Mouse (Mus musculus) midbrain, embryonic 10.5 days (tissue): ENCODE measurements around the gene Arid1b. TPM values are rescaled to one million over a fixed set of nuclear protein-coding genes. Genes with fewer than 3 reads are reported as not detected.
A peak's percentile ranks its signal among the peaks of the same experiment; 100 is the strongest.

Source experiments
- DNase-seq: peaks from one replicate; pipeline ENCODE4 v3.0.0-alpha.2; 2017; ENCODE audit warnings: low spot score
- H3K27ac ChIP-seq: fragments of 300-500 bp; sonication (generic); replicated peaks from 2 replicates; pipeline ENCODE4 v1.5.1; 2016; ENCODE audit warnings: mild to moderate bottlenecking
- H3K27me3 ChIP-seq: fragments of 300-500 bp; sonication (generic); 2 replicates; pipeline ENCODE4 v1.6.1; 2016; ENCODE audit warnings: low read depth, mild to moderate bottlenecking; ENCODE audit not compliant: poor library complexity, severe bottlenecking
- H3K36me3 ChIP-seq: fragments of 300-500 bp; sonication (generic); 2 replicates; pipeline ENCODE4 v1.6.1; 2016; ENCODE audit warnings: mild to moderate bottlenecking, moderate library complexity
- H3K4me1 ChIP-seq: fragments of 300-500 bp; sonication (generic); 2 replicates; pipeline ENCODE4 v1.6.1; 2016
- H3K4me3 ChIP-seq: fragments of 300-500 bp; sonication (generic); 2 replicates; pipeline ENCODE4 v1.5.1; 2016; ENCODE audit warnings: mild to moderate bottlenecking, moderate library complexity
- H3K9me3 ChIP-seq: fragments of 300-500 bp; sonication (generic); replicated peaks from 2 replicates; pipeline ENCODE4 v1.6.1; 2016; ENCODE audit warnings: mild to moderate bottlenecking
- WGBS: fragments of 180-500 bp; shearing (Covaris S2); methylation state at CpG from one replicate; pipeline ENCODE4 v1.1.7; 2016; 5-methylcytosine and 5-hydroxymethylcytosine counted together
- polyA plus RNA-seq: library from polyadenylated mRNA; unstranded; fragments of >200 nt; fragmentation: Nextera tagmentation; extraction: Ambion mirVana; gene quantifications from 2 replicates; pipeline ENCODE4 v1.2.1, GENCODE M21; 2016

The Arid1b gene
- polyA plus RNA-seq: 8.9 and 10.8 TPM in 2 replicates

DNA sequence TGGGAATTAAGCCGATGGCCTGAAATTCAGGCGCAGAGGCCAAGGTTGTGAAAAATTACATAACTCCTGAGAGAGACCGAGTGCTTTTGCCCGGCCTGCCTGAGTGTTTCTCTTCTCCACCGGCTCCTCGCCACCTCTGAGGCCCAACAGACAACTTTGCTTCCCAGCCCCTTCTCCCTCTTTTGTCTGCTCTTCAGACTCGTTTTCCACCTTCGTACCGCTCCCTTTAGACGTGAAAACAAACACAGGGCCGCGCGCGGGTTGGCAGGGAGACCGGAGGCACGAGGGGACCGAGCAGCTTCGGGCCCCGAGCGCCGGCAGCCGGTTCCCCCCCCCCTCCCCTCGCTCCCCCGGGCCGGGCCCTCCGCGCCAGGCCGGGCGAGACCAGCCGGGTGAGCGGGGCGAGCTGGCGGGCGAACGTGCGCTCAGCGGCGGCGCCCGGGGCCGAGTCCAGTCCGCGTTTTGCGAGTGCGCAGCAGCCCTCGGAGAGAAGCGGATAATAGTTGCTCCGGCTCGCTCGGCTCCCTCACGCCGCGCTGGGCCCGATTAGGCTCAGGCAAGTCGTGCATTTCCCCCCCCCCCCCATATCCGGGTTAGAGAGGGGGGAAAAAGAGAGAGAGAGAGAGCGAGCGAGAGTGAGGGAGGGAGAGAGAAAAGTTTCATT is at the start of gene Arid1b:
Arid1b (plus strand) TSS at position 493 of the 664 bp plus-strand sequence.
- peaks cover 64% of the 10 kb centered on the region for H3K4me1 ChIP-seq
- under 1% methylated on average over 56 of the region's 58 CpGs for WGBS
- H3K9me3 ChIP-seq: no peaks in the 10 kb centered on the region
- DNase-seq: peak; percentile 93
- H3K27me3 ChIP-seq: peaks cover 14% of the 10 kb centered on the region
- H3K27ac ChIP-seq: peak within 1 kb of the TSS; percentile 100
- H3K4me3 ChIP-seq: peak within 1 kb of the TSS; percentile 98
- no peaks in the 10 kb centered on the region for H3K36me3 ChIP-seq

DNA sequence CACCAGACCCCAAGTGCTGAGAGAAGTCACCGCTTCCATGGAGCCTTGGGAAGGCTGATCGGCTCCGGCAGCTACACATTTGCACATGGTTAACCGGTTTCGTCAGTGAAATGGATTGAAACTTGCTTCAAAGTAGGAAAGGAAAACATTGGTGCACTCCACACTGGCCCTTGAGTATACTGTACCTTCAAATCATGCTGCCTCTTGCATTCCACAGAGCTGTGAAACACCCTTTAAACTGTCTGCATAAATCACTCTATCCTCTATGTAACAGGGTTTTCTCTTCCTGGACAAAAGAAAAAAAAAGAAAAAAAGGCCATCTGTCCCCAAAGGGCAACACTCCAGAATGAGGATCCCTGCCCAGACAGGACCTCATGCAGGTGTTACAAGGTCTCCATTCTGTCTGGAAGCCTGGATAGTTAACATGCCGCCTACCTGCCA is 48.8 kb upstream of the Arid1b start:
- peaks cover 34% of the 10 kb centered on the region for H3K4me1 ChIP-seq
- H3K36me3 ChIP-seq: no peaks in the 10 kb centered on the region
- H3K9me3 ChIP-seq: no peaks in the 10 kb centered on the region
- no peak for DNase-seq
- H3K4me3 ChIP-seq: no peak overlapping the region
- 67% methylated on average over 6 of the region's 6 CpGs for WGBS
- H3K27me3 ChIP-seq: peaks cover 31% of the 10 kb centered on the region
- no peak overlapping the region for H3K27ac ChIP-seq

DNA sequence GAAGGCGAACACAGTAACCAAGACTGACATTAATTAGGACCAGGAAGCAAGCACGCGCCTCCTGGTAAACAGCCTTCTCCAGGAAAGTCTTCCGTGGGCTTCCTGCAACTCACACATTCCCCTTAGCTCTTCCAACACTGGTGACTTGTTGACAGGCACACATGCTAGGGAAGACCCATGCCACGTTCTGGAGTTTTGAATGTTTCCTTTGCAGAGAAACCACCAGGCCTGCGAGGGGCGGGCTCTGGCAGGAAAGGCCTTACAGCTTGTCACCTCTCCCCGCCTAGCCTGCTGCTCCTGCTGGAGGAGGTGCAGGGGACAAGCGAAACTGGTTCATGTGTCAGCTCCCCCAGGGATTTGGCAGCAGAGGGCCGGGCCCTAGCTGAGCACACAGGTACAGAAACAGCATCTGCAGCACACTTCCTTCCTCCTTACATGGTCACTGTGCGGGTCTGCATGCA is 48.2 kb upstream of the Arid1b start:
- Histone ChIP-seq H3K27ac (no peak overlapping the region), H3K4me3 (no peak overlapping the region; the same call in 1 of the 2 replicates), H3K36me3 (no peaks in the 10 kb centered on the region), H3K27me3 (peaks cover 31% of the 10 kb centered on the region), H3K9me3 (no peaks in the 10 kb centered on the region), H3K4me1 (peaks cover 28% of the 10 kb centered on the region)
- DNase-seq: peak; percentile 39
- 27% methylated on average over 11 of the region's 11 CpGs for WGBS

GRCm38 (mm10) chr17:4946421-4946974 is 47.6 kb upstream of the Arid1b start:
- peaks cover 22% of the 10 kb centered on the region for H3K4me1 ChIP-seq
- H3K4me3 ChIP-seq: no peak overlapping the region; the same call in 1 of the 2 replicates
- H3K27ac ChIP-seq: peak overlapping the region; percentile 35; the same call in 1 of the 2 replicates
- no peaks in the 10 kb centered on the region for H3K36me3 ChIP-seq
- no peaks in the 10 kb centered on the region for H3K9me3 ChIP-seq
- peaks cover 31% of the 10 kb centered on the region for H3K27me3 ChIP-seq
- 15% methylated on average over 11 of the region's 12 CpGs for WGBS
- DNase-seq: peak; percentile 29

- DNase-seq: no peak
- Histone ChIP-seq H3K36me3 (no peaks in the 10 kb centered on the region), H3K27ac (peak overlapping the region; percentile 35; the same call in 1 of the 2 replicates), H3K27me3 (peaks cover 31% of the 10 kb centered on the region), H3K4me1 (peaks cover 20% of the 10 kb centered on the region), H3K4me3 (no peak overlapping the region), H3K9me3 (no peaks in the 10 kb centered on the region)
- WGBS: 37% methylated on average over 3 of the region's 3 CpGs
Measured at GRCm38 (mm10) chr17:4947013-4947412, 47.1 kb upstream of the Arid1b start.

DNA sequence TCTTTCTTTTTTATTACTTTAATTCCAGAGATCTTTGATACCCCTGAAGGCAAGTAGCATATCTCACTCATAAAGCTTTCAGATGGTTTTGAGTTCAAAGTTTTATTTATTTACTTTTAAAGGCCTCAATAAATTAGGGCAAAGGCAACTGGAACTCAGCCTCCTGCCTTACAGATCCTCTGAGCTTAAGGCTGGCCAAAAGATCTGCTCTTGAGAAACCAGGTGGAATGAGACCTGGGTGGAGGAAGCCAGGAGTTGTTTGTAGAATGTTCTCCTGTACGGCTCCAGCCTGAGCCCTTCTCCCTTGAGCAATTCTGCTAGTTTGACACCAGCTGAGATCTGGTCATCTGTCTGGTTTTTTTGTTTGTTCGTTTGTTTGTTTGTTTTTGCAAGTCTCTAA is 46.7 kb upstream of the Arid1b start:
- no peaks in the 10 kb centered on the region for H3K9me3 ChIP-seq
- peaks cover 31% of the 10 kb centered on the region for H3K27me3 ChIP-seq
- H3K4me1 ChIP-seq: peaks cover 20% of the 10 kb centered on the region
- 77% methylated on average over 2 of the region's 2 CpGs for WGBS
- H3K4me3 ChIP-seq: no peak overlapping the region
- H3K36me3 ChIP-seq: no peaks in the 10 kb centered on the region
- DNase-seq: no peak
- H3K27ac ChIP-seq: no peak overlapping the region

DNA sequence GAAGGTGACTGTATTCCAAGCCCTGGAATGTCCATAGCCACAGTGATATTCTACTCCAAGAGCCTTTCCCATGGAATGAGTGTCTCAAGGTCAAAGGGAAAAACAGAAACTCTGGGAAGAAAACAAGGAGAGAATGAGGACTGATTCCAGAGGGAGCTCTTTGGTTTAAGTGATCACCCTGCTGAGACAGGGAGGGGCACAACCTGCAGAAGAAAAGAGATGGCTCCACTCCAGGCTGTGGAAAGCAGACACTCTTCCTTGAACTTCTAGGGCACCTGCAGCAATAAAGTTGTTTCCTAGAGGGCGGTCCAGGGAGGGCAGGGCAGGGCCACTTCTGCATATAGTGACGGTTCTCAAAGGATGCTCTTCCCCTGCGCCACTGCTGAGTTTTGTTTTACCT is 45.6 kb upstream of the Arid1b start:
- H3K27me3 ChIP-seq: peaks cover 31% of the 10 kb centered on the region
- WGBS: 67% methylated on average over 3 of the region's 3 CpGs
- peaks cover 20% of the 10 kb centered on the region for H3K4me1 ChIP-seq
- no peak overlapping the region for H3K27ac ChIP-seq
- DNase-seq: no peak
- no peaks in the 10 kb centered on the region for H3K9me3 ChIP-seq
- no peaks in the 10 kb centered on the region for H3K36me3 ChIP-seq
- no peak overlapping the region for H3K4me3 ChIP-seq

DNA sequence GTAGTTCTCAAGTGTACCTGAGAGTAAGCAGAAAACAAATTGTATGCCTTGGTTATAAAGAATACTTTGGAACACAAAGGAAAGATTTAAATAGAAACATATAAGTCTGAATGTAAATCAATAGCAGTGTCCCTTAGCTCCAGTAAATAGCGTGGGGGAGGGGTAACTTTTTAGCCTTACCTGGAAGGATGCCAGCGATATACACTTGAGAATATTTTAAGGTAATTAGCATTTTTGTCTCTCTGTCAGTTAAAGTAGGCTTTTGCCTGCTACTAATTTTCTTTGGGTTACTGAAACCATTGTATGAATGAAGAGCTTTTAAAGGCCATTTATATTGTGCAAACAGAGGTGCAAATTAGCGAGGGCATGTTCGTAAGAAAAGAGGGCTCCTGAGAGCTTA is 39.7 kb upstream of the Arid1b start:
- no peaks in the 10 kb centered on the region for H3K4me1 ChIP-seq

GRCm38 (mm10) chr17:4964192-4964877 is 29.8 kb upstream of the Arid1b start:
- H3K27me3 ChIP-seq: no peaks in the 10 kb centered on the region
- no peak for DNase-seq
- H3K4me3 ChIP-seq: no peak overlapping the region
- no peak overlapping the region for H3K27ac ChIP-seq
- H3K4me1 ChIP-seq: no peaks in the 10 kb centered on the region
- no peaks in the 10 kb centered on the region for H3K36me3 ChIP-seq
- 81% methylated on average over 10 of the region's 10 CpGs for WGBS
- H3K9me3 ChIP-seq: peaks cover 6% of the 10 kb centered on the region; the same call in 1 of the 2 replicates

More for the DNA sequence above, 39.7 kb upstream of the Arid1b start:
- H3K36me3 ChIP-seq: no peaks in the 10 kb centered on the region
- H3K4me3 ChIP-seq: no peak overlapping the region
- H3K27ac ChIP-seq: no peak overlapping the region
- 85% methylated on average over 4 of the region's 4 CpGs for WGBS
- no peaks in the 10 kb centered on the region for H3K27me3 ChIP-seq
- no peaks in the 10 kb centered on the region for H3K9me3 ChIP-seq
- DNase-seq: no peak

DNA sequence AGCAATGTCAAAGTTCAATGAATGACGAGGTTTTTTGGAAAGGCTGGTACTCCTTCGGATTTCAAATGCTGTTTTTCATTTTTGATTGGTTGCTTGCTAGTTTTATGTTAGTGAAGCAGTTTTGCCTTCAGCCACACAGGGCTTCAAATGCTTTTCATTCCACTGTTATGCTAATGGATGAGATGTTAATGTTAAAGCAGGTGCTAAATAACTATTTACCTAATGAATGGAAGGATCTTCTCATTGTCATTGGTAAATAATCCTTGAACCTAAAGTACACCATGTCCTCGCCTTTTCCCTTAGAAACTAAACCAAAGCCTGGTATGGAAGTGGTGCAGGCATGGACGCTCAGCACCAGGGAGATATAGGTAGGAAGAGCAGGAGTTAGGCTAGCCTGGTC is 26.9 kb upstream of the Arid1b start:
- H3K36me3 ChIP-seq: no peaks in the 10 kb centered on the region
- no peak for DNase-seq
- no peaks in the 10 kb centered on the region for H3K4me1 ChIP-seq
- no peaks in the 10 kb centered on the region for H3K27me3 ChIP-seq
- WGBS: 63% methylated on average over 4 of the region's 4 CpGs
- H3K9me3 ChIP-seq: peaks cover 6% of the 10 kb centered on the region; the same call in 1 of the 2 replicates
- no peak overlapping the region for H3K4me3 ChIP-seq
- no peak overlapping the region for H3K27ac ChIP-seq

DNA sequence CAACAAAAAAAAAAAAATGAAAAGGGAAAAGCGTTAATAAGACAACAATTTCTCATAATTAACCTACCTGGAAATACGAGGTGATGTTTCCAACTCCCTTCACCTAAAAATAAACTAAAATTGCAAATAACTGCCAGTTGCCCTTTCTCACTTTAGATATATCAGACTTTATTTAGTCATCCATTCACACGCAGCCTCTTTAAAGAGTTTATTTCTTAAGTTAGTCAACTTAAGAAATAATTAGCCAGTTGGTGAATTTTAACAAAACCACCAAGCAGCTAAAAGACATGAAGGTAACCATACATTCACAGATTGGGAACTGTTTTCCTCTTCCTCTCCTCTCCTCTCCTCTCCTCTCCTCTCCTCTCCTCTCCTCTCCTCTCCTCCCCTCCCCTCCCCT is 26.1 kb upstream of the Arid1b start:
- H3K9me3 ChIP-seq: peaks cover 6% of the 10 kb centered on the region; the same call in 1 of the 2 replicates
- no peak overlapping the region for H3K4me3 ChIP-seq
- H3K36me3 ChIP-seq: no peaks in the 10 kb centered on the region
- no peak overlapping the region for H3K27ac ChIP-seq
- no peaks in the 10 kb centered on the region for H3K4me1 ChIP-seq
- DNase-seq: no peak
- WGBS: 95% methylated on average over 3 of the region's 3 CpGs
- H3K27me3 ChIP-seq: no peaks in the 10 kb centered on the region

GRCm38 (mm10) chr17:4968878-4969277 is 25.3 kb upstream of the Arid1b start:
- Histone ChIP-seq H3K4me3 (no peak overlapping the region), H3K27me3 (no peaks in the 10 kb centered on the region), H3K36me3 (no peaks in the 10 kb centered on the region), H3K27ac (no peak overlapping the region), H3K4me1 (no peaks in the 10 kb centered on the region), H3K9me3 (peaks cover 6% of the 10 kb centered on the region; the same call in 1 of the 2 replicates)
- DNase-seq: no peak
- WGBS: 96% methylated on average over 5 of the region's 5 CpGs

DNA sequence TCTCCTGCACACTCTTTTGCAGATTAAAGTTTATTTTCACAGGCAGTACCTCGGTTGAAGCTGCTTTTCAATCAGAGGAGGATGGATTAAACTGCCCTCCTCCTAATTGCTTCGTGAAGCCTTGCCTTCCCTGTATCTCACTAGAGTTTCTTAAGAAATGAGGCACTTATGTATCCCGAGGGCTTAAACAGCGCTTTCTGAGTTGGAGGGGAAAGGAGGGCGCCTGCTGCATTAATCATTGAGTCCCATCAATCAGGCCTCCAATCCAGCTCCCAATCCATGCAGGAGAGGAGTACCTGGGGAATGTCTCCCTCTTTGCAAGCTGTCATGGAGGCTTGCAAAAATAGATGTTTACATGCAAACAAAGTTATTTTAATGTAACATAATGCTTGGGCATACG is 21.9 kb upstream of the Arid1b start:
- H3K36me3 ChIP-seq: no peaks in the 10 kb centered on the region
- no peak for DNase-seq
- peaks cover 6% of the 10 kb centered on the region; the same call in 1 of the 2 replicates for H3K9me3 ChIP-seq
- no peak overlapping the region for H3K4me3 ChIP-seq
- H3K4me1 ChIP-seq: no peaks in the 10 kb centered on the region
- H3K27me3 ChIP-seq: no peaks in the 10 kb centered on the region
- H3K27ac ChIP-seq: no peak overlapping the region
- 75% methylated on average over 6 of the region's 6 CpGs for WGBS
